Mouse (Mus musculus): ENCODE measurements around the gene Nav1. TPM values are rescaled to one million over a fixed set of nuclear protein-coding genes. Genes with fewer than 3 reads are reported as not detected.

The Nav1 gene
- polyA plus RNA-seq, 1 experiment, result 33.7 TPM

DNA sequence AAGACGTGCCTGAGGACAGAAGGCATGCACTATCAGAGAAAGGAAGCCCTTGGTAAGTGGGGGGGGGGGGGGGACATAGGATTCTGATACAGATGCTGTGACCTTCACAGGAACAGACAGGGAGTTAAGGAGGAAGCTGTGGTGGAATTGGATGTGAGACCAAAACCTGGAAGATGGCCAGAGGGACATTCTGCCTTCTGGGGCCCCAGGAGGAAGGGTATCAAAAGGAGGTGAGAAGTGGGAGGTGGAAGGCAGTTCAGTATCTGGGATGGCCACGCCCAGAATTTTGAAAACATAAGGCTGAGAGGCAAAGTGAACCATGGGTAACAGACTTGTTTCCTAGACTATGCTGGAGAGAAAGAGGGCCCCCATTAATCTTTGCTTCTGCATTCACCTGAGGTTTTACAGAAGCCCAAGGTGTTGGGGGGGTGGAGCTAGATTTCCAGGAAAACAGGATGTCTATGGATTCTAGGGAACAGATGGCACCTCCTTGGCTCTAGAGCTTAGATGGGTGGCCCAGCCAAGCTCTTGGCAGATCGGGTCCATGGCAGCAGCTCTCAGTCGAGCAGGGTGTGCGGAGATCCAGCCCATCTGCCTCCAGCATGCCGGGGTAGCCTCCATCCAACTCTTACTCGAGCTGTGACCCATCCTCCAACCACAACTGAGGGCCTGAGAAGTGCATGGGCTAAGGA, 2.6 kb downstream of the Nav1 start:
- H3K36me3 ChIP-seq (ENCODE audit: control insufficient read depth, insufficient read depth), result peaks cover 12% of the 10 kb centered on the region
- no peaks in the 10 kb centered on the region for H3K27me3 ChIP-seq (ENCODE audit: control insufficient read depth, insufficient read depth, insufficient read length)
- H3ac ChIP-seq (ENCODE audit: control insufficient read depth, insufficient read length), result no peak overlapping the region
- H3K4me3 ChIP-seq, result no peak overlapping the region
- H3K4me2 ChIP-seq (ENCODE audit: low read depth), result no peak overlapping the region
- no peak for TF ChIP-seq POLR2A (IDR thresholded peaks at IDR 0.05; ENCODE audit: insufficient read length, low read depth)
- TF ChIP-seq SRF (IDR thresholded peaks at IDR 0.05; ENCODE audit: control insufficient read depth, insufficient read length, low read depth), result no peak
- no peak for TF ChIP-seq POLR2AphosphoS2 (IDR thresholded peaks at IDR 0.05; ENCODE audit: insufficient read length, low read depth)
- no peak for TF ChIP-seq E2F4 (IDR thresholded peaks at IDR 0.05; ENCODE audit: insufficient read depth)
- TF ChIP-seq MYOD1 (IDR thresholded peaks at IDR 0.05; ENCODE audit: control insufficient read depth in 1 of 3, insufficient read length in 2 of 3, low read depth in 2 of 3), result no peak
- no peak for TF ChIP-seq REST (IDR thresholded peaks at IDR 0.05; ENCODE audit: insufficient read depth, insufficient read length)
- TF ChIP-seq MYOG (IDR thresholded peaks at IDR 0.05; ENCODE audit: control insufficient read depth in 1 of 3, insufficient read depth in 1 of 3, insufficient read length in 2 of 3, low read depth in 2 of 3), result no peak
- no peak for TF ChIP-seq USF1 (IDR thresholded peaks at IDR 0.05; ENCODE audit: low read depth)
- no peak for TF ChIP-seq TCF3 (IDR thresholded peaks at IDR 0.05; ENCODE audit: insufficient read length, low read depth)
- no peaks in the 10 kb centered on the region for H3K79me2 ChIP-seq (ENCODE audit: control insufficient read depth, insufficient read depth)

DNA sequence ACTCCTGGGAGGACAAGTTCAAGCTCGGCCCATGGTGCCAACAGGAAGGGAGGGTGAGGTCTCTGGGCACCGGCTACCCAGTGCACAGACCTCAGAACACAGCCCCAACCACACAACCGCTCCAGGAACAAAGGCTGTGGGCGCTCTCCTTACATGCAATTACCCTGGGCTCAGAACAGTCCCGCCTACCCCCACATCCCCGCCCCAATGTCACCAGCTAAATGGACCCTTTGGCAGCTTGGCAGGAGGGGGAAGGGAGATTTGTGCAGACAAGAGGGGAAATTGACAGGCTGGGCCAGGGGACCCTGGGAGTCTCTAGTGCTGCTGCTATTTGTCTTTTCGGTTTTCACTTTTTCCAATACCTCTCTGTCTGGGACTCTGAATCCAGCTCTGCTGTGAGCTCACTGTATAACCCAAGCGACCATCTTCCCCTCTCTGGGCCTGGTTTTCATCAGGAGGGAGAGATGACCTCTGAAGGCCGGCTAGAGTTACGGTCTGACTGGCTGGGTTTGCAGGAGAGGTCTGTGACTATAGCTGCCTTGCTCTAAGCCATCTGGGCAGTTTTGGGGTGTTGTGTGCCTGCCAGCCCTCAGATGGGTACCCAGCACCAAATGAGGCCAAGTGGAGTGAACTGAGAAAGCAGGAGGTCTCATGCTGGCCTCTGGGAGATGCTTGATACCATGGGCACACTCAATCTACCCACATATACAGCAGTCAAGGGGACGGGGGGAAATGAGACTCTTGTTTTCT, 3.8 kb downstream of the Nav1 start:
- no peak overlapping the region for H3ac ChIP-seq (ENCODE audit: control insufficient read depth, insufficient read length)
- H3K27me3 ChIP-seq (ENCODE audit: control insufficient read depth, insufficient read depth, insufficient read length), result no peaks in the 10 kb centered on the region
- TF ChIP-seq E2F4 (IDR thresholded peaks at IDR 0.05; ENCODE audit: insufficient read depth) (no peak), POLR2AphosphoS2 (IDR thresholded peaks at IDR 0.05; ENCODE audit: insufficient read length, low read depth) (no peak), MYOG (IDR thresholded peaks at IDR 0.05; ENCODE audit: control insufficient read depth in 1 of 3, insufficient read depth in 1 of 3, insufficient read length in 2 of 3, low read depth in 2 of 3) (no peak), TCF12 (IDR thresholded peaks at IDR 0.05; ENCODE audit: insufficient read depth, poor library complexity, severe bottlenecking) (no peak), SRF (IDR thresholded peaks at IDR 0.05; ENCODE audit: control insufficient read depth, insufficient read length, low read depth) (no peak), REST (IDR thresholded peaks at IDR 0.05; ENCODE audit: insufficient read depth, insufficient read length) (no peak), POLR2A (IDR thresholded peaks at IDR 0.05; ENCODE audit: insufficient read length, low read depth) (no peak), MYOD1 (IDR thresholded peaks at IDR 0.05; ENCODE audit: control insufficient read depth in 1 of 3, insufficient read length in 2 of 3, low read depth in 2 of 3) (no peak), CEBPB (IDR thresholded peaks at IDR 0.05; ENCODE audit: insufficient read depth, poor library complexity, severe bottlenecking) (no peak), TCF3 (IDR thresholded peaks at IDR 0.05; ENCODE audit: insufficient read length, low read depth) (no peak), MAX (IDR thresholded peaks at IDR 0.05; ENCODE audit: low read depth) (no peak), USF1 (IDR thresholded peaks at IDR 0.05; ENCODE audit: low read depth) (no peak)
- H3K79me2 ChIP-seq (ENCODE audit: control insufficient read depth, insufficient read depth), result no peaks in the 10 kb centered on the region
- no peak overlapping the region for H3K4me3 ChIP-seq
- H3K36me3 ChIP-seq (ENCODE audit: control insufficient read depth, insufficient read depth), result peaks cover 12% of the 10 kb centered on the region
- H3K4me2 ChIP-seq (ENCODE audit: low read depth), result no peak overlapping the region

DNA sequence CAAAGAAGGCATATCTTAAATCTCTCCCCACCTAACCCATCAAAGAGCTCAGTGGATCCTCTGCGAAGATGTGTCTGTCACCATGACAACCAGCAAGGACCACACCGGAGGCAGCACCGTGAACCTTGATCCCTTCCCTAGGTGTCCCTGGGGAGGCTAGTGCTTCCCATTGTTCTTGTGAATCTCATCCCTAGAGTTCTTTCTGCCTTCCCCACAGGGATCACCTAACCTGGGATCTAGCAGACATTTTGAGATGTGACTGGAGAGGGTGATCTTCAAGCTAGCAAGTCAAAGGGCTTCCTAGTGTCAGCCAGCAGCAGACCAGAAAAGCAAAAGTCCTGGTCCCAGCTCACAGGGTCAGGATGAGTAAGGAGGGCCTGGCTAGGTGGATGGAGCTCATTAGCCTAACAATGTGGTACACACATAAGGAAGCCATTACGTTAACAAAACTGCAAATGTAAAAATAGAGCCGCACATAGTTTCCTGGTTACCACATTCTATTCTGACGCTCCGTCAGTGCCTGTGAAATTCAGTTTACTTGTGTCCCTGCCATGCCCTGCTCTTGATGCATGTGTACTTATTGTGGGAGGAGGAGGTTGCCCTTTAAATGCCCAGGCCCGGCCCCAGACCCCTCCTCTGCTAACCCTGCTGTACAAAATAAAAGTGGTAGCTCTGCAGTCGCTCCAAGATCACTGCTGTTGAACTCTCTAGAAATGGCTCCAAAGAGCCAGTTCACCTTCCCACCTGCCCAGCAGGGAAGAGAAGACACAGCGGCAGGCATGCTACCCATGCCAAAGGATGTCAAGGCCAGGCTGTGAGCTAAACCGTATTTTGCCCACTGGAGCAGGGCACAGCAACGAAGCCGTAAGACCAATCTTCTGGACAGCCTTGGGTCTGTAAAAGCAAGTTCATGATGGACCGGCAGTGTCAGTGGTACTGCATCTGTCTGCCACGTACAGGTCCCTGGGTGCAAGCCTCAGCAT, 6.8 kb downstream of the Nav1 start:
- Histone ChIP-seq H3K79me2 (ENCODE audit: control insufficient read depth, insufficient read depth) (no peaks in the 10 kb centered on the region), H3K4me2 (ENCODE audit: low read depth) (no peak overlapping the region), H3ac (ENCODE audit: control insufficient read depth, insufficient read length) (no peak overlapping the region), H3K27me3 (ENCODE audit: control insufficient read depth, insufficient read depth, insufficient read length) (no peaks in the 10 kb centered on the region), H3K36me3 (ENCODE audit: control insufficient read depth, insufficient read depth) (peaks cover 3% of the 10 kb centered on the region), H3K4me3 (no peak overlapping the region)
- no peak for TF ChIP-seq E2F4 (IDR thresholded peaks at IDR 0.05; ENCODE audit: insufficient read depth)
- TF ChIP-seq POLR2A (IDR thresholded peaks at IDR 0.05; ENCODE audit: insufficient read length, low read depth), result no peak
- TF ChIP-seq TCF12 (IDR thresholded peaks at IDR 0.05; ENCODE audit: insufficient read depth, poor library complexity, severe bottlenecking), result no peak
- TF ChIP-seq USF1 (IDR thresholded peaks at IDR 0.05; ENCODE audit: low read depth), result no peak
- no peak for TF ChIP-seq MYOG (IDR thresholded peaks at IDR 0.05; ENCODE audit: control insufficient read depth in 1 of 3, insufficient read depth in 1 of 3, insufficient read length in 2 of 3, low read depth in 2 of 3)
- no peak for TF ChIP-seq CEBPB (IDR thresholded peaks at IDR 0.05; ENCODE audit: insufficient read depth, poor library complexity, severe bottlenecking)
- no peak for TF ChIP-seq MAX (IDR thresholded peaks at IDR 0.05; ENCODE audit: low read depth)
- TF ChIP-seq TCF3 (IDR thresholded peaks at IDR 0.05; ENCODE audit: insufficient read length, low read depth), result no peak
- no peak for TF ChIP-seq MYOD1 (IDR thresholded peaks at IDR 0.05; ENCODE audit: control insufficient read depth in 1 of 3, insufficient read length in 2 of 3, low read depth in 2 of 3)
- TF ChIP-seq POLR2AphosphoS2 (IDR thresholded peaks at IDR 0.05; ENCODE audit: insufficient read length, low read depth), result no peak
- no peak for TF ChIP-seq SRF (IDR thresholded peaks at IDR 0.05; ENCODE audit: control insufficient read depth, insufficient read length, low read depth)
- no peak for TF ChIP-seq REST (IDR thresholded peaks at IDR 0.05; ENCODE audit: insufficient read depth, insufficient read length)
